Mouse (Mus musculus) mouse trophoblast stem cell (cell line): ENCODE data around the gene Slc25a31.

ENCODE experiments used
- in situ Hi-C, 2 experiments: fragments of 300-500 bp; cut with MseI, MboI; formaldehyde crosslinking; loops; 2 replicates in 1 of 2; 3 replicates in 1 of 2; pipeline ENCODE4 v1.15.1; 2025

The Slc25a31 gene

GRCm38 (mm10) chr3:40708655-40709054, at the start of gene Slc25a31:
Gene Slc25a31 (plus strand): TSS chr3:40708855.
- in situ Hi-C loops, result no loop called here

- in situ Hi-C loops, result no loop called here
Observed at GRCm38 (mm10) chr3:40660231-40660630, 48.4 kb upstream of the Slc25a31 start.

- in situ Hi-C loops, result no loop called here
Observed at GRCm38 (mm10) chr3:40666109-40666508, 42.5 kb upstream of the Slc25a31 start.

GRCm38 (mm10) chr3:40666861-40667719, 41.6 kb upstream of the Slc25a31 start:
- in situ Hi-C loops, result no loop called here

GRCm38 (mm10) chr3:40668889-40669288, 39.8 kb upstream of the Slc25a31 start:
- in situ Hi-C loops, result no loop called here

- in situ Hi-C loops, result no loop called here
Observed at GRCm38 (mm10) chr3:40669395-40669794, 39.3 kb upstream of the Slc25a31 start.

GRCm38 (mm10) chr3:40673515-40673914, 35.1 kb upstream of the Slc25a31 start:
- in situ Hi-C loops, result no loop called here

- in situ Hi-C loops, result no loop called here
Observed at GRCm38 (mm10) chr3:40674873-40675405, 33.7 kb upstream of the Slc25a31 start.

- in situ Hi-C loops, result no loop called here
Observed at GRCm38 (mm10) chr3:40678856-40679255, 29.8 kb upstream of the Slc25a31 start.

GRCm38 (mm10) chr3:40682404-40682803, 26.3 kb upstream of the Slc25a31 start:
- in situ Hi-C loops, result no loop called here

GRCm38 (mm10) chr3:40683171-40683570, 25.5 kb upstream of the Slc25a31 start:
- in situ Hi-C loops, result no loop called here

- in situ Hi-C loops, result no loop called here
Observed at GRCm38 (mm10) chr3:40685855-40686515, 22.7 kb upstream of the Slc25a31 start.

- in situ Hi-C loops, result no loop called here
Observed at GRCm38 (mm10) chr3:40686836-40687235, 21.8 kb upstream of the Slc25a31 start.

- in situ Hi-C loops, result no loop called here
Observed at GRCm38 (mm10) chr3:40687588-40687987, 21.1 kb upstream of the Slc25a31 start.

GRCm38 (mm10) chr3:40691566-40691965, 17.1 kb upstream of the Slc25a31 start:
- in situ Hi-C loops, result no loop called here

- in situ Hi-C loops, result no loop called here
Observed at GRCm38 (mm10) chr3:40693435-40693834, 15.2 kb upstream of the Slc25a31 start.

GRCm38 (mm10) chr3:40693960-40694359, 14.7 kb upstream of the Slc25a31 start:
- in situ Hi-C loops, result no loop called here

GRCm38 (mm10) chr3:40694438-40694837, 14.2 kb upstream of the Slc25a31 start:
- in situ Hi-C loops, result no loop called here

- in situ Hi-C loops, result no loop called here
Observed at GRCm38 (mm10) chr3:40695162-40695561, 13.5 kb upstream of the Slc25a31 start.

- in situ Hi-C loops, result no loop called here
Observed at GRCm38 (mm10) chr3:40698834-40699233, 9.8 kb upstream of the Slc25a31 start.

- in situ Hi-C loops, result no loop called here
Observed at GRCm38 (mm10) chr3:40704816-40705430, 3.7 kb upstream of the Slc25a31 start.

- in situ Hi-C loops, result no loop called here
Observed at GRCm38 (mm10) chr3:40716056-40716455, 7.4 kb downstream of the Slc25a31 start.
